In the genomic region with DNA sequence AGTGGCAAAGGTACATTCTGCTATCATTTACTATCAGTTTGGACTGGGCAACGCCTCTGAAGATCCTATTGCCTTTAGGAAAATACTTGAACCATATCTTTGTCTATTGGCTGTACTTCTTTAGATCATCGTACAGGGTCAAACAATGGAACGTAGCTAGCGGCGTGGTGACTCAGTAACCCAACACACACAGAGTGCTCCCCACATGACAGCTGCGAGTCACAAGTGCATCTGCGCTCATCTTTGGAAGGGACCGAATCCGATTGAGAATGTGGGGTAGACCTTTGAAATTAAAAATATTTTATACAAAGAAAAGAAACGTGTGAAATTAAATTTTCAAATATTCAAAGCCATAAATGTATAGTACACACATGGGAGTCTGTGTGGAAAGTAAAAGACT, we compare ENCODE assay signal across 23 mouse cellular contexts. TPM values are rescaled to one million over a fixed set of nuclear protein-coding genes. Genes with fewer than 3 reads are reported as not detected.
DNase-seq lines count a peak whose midpoint lies in the region; ATAC-seq lines count a peak whose summit lies in the region.
"Had no signal": no experiment of that assay in that cellular context is flagged by ENCODE, and none has a peak within 500 bp of the region (broad histone marks: within the 10 kb centered on the region; RNA-seq: fewer than 3 reads in every experiment).

No protein-coding gene starts in this region.

- H3K9ac ChIP-seq in forebrain, embryonic 11.5 days (ENCODE audit: low read length), result no peak overlapping the region
- no peak overlapping the region for H3K9ac ChIP-seq in forebrain, embryonic 13.5 days
- no peak overlapping the region for H3K9ac ChIP-seq in midbrain, embryonic 11.5 days (ENCODE audit: low read length)
- H3K9ac ChIP-seq in midbrain, embryonic 14.5 days (replicated peaks; ENCODE audit: low read length), result no peak overlapping the region
- H3K9ac ChIP-seq: embryonic facial prominence, embryonic 13.5 days; embryonic facial prominence, embryonic 15.5 days had no signal

- ATAC-seq in forebrain, embryonic 11.5 days (replicated peaks; ENCODE audit: low FRiP score), result no peak
- ATAC-seq in forebrain, embryonic 13.5 days, result no peak
- no peak for ATAC-seq in midbrain, embryonic 11.5 days (ENCODE audit: low FRiP score)
- no peak for ATAC-seq in midbrain, embryonic 14.5 days (ENCODE audit: low FRiP score, low TSS enrichment)
- ATAC-seq: forebrain, embryonic 14.5 days; forebrain, embryonic 16.5 days had no signal

- no peaks in the 10 kb centered on the region for H3K4me1 ChIP-seq in forebrain, embryonic 11.5 days (replicated peaks; ENCODE audit: control insufficient read depth, insufficient read depth, low read length)
- H3K4me1 ChIP-seq in forebrain, embryonic 13.5 days, result no peaks in the 10 kb centered on the region; the same call in 1 of the 2 replicates
- no peaks in the 10 kb centered on the region for H3K4me1 ChIP-seq in midbrain, embryonic 11.5 days (ENCODE audit: control insufficient read depth, insufficient read depth, low read length)
- H3K4me1 ChIP-seq in midbrain, embryonic 14.5 days (ENCODE audit: control insufficient read depth, insufficient read depth, low read length), result no peaks in the 10 kb centered on the region
- H3K4me1 ChIP-seq: embryonic facial prominence, embryonic 13.5 days; embryonic facial prominence, embryonic 15.5 days; forebrain, embryonic 10.5 days had no signal

- peak; percentile 20 for DNase-seq in forebrain, embryonic 11.5 days (ENCODE audit: low spot score)
- peak; percentile 70 for DNase-seq in midbrain, embryonic 11.5 days (ENCODE audit: low spot score, missing footprints)
- DNase-seq in midbrain, embryonic 14.5 days, result no peak
- no peak for DNase-seq in kidney, postnatal 36 days
- DNase-seq: adrenal gland, adult 2 months; adrenal gland, postnatal 10 days; adrenal gland, postnatal 25 days; B cell, adult 2 months; cerebellum, adult 11 months; cerebellum, adult 18-20 months; cerebellum, adult 8-10 months; cerebellum, adult 9-11 months; cerebellum, postnatal 14 days; cerebellum, postnatal 36 days; embryo, embryonic 11 days had no signal

- H3K36me3 ChIP-seq in forebrain, embryonic 11.5 days (ENCODE audit: control insufficient read depth, insufficient read depth, low read length), result no peaks in the 10 kb centered on the region
- H3K36me3 ChIP-seq in forebrain, embryonic 13.5 days (ENCODE audit: poor library complexity, severe bottlenecking), result no peaks in the 10 kb centered on the region
- no peaks in the 10 kb centered on the region for H3K36me3 ChIP-seq in midbrain, embryonic 11.5 days (ENCODE audit: control insufficient read depth, insufficient read depth, low read length)
- no peaks in the 10 kb centered on the region for H3K36me3 ChIP-seq in midbrain, embryonic 14.5 days (ENCODE audit: control insufficient read depth, insufficient read depth, low read length)
- H3K36me3 ChIP-seq: embryonic facial prominence, embryonic 13.5 days; embryonic facial prominence, embryonic 15.5 days; forebrain, embryonic 10.5 days had no signal

- H3K27me3 ChIP-seq in forebrain, embryonic 11.5 days (ENCODE audit: control insufficient read depth, insufficient read depth, low read length), result no peaks in the 10 kb centered on the region
- H3K27me3 ChIP-seq in forebrain, embryonic 13.5 days, result 0 out of 2 replicates have a peak, but pooled peaks cover 3% of the 10 kb centered on the region
- no peaks in the 10 kb centered on the region for H3K27me3 ChIP-seq in midbrain, embryonic 11.5 days (ENCODE audit: control insufficient read depth, insufficient read depth, low read length)
- H3K27me3 ChIP-seq in midbrain, embryonic 14.5 days (ENCODE audit: control insufficient read depth, insufficient read depth, low read length), result no peaks in the 10 kb centered on the region
- H3K27me3 ChIP-seq: embryonic facial prominence, embryonic 13.5 days; embryonic facial prominence, embryonic 15.5 days had no signal

- H3K9me3 ChIP-seq in forebrain, embryonic 11.5 days (ENCODE audit: control insufficient read depth, low read length), result no peaks in the 10 kb centered on the region
- H3K9me3 ChIP-seq in forebrain, embryonic 13.5 days (replicated peaks), result no peaks in the 10 kb centered on the region
- H3K9me3 ChIP-seq in midbrain, embryonic 11.5 days (ENCODE audit: control insufficient read depth, low read length), result no peaks in the 10 kb centered on the region
- no peaks in the 10 kb centered on the region for H3K9me3 ChIP-seq in midbrain, embryonic 14.5 days (ENCODE audit: control insufficient read depth, low read length)
- H3K9me3 ChIP-seq: embryonic facial prominence, embryonic 13.5 days; embryonic facial prominence, embryonic 15.5 days; forebrain, embryonic 10.5 days had no signal

- no peak overlapping the region for H3K4me2 ChIP-seq in forebrain, embryonic 11.5 days (ENCODE audit: low read depth, low read length, severe bottlenecking)
- no peak overlapping the region for H3K4me2 ChIP-seq in forebrain, embryonic 13.5 days
- no peak overlapping the region for H3K4me2 ChIP-seq in midbrain, embryonic 11.5 days
- H3K4me2 ChIP-seq in midbrain, embryonic 14.5 days (ENCODE audit: low read length), result no peak overlapping the region
- H3K4me2 ChIP-seq: embryonic facial prominence, embryonic 13.5 days; embryonic facial prominence, embryonic 15.5 days had no signal

- WGBS in forebrain, embryonic 11.5 days, result 81% methylated on average over 10 of the region's 10 CpGs
- 83% methylated on average over 10 of the region's 10 CpGs for WGBS in forebrain, embryonic 13.5 days
- WGBS in midbrain, embryonic 11.5 days, result 79% methylated on average over 10 of the region's 10 CpGs
- WGBS in midbrain, embryonic 14.5 days, result 78% methylated on average over 10 of the region's 10 CpGs

- H3K4me3 ChIP-seq in forebrain, embryonic 11.5 days (ENCODE audit: low read depth, low read length), result no peak overlapping the region
- no peak overlapping the region for H3K4me3 ChIP-seq in forebrain, embryonic 13.5 days
- H3K4me3 ChIP-seq in midbrain, embryonic 11.5 days (ENCODE audit: low read depth, low read length), result no peak overlapping the region
- H3K4me3 ChIP-seq in midbrain, embryonic 14.5 days (replicated peaks; ENCODE audit: low read depth, low read length), result no peak overlapping the region
- H3K4me3 ChIP-seq: embryonic facial prominence, embryonic 13.5 days; embryonic facial prominence, embryonic 15.5 days; erythroblast, embryonic 14.5 days; forebrain, embryonic 10.5 days had no signal

- no peak overlapping the region for H3K27ac ChIP-seq in forebrain, embryonic 11.5 days (ENCODE audit: low read depth, low read length)
- H3K27ac ChIP-seq in forebrain, embryonic 13.5 days, result no peak overlapping the region
- no peak overlapping the region for H3K27ac ChIP-seq in midbrain, embryonic 11.5 days (ENCODE audit: low read depth, low read length)
- H3K27ac ChIP-seq in midbrain, embryonic 14.5 days (replicated peaks; ENCODE audit: low read depth, low read length), result no peak overlapping the region
- H3K27ac ChIP-seq: embryonic facial prominence, embryonic 13.5 days; embryonic facial prominence, embryonic 15.5 days; forebrain, embryonic 10.5 days had no signal

RNA-seq across cellular contexts. Expression of a gene that starts 1.7 kb away (rescaled TPM):
- polyA plus RNA-seq in forebrain, embryonic 11.5 days (2014; fragmentation: Nextera tagmentation; extraction: Ambion mirVana), result not detected in 2 replicates
- 0.10 and 0.24 TPM in 2 replicates for polyA plus RNA-seq in forebrain, embryonic 13.5 days (2015; fragmentation: Nextera tagmentation; extraction: Ambion mirVana)
- polyA plus RNA-seq in midbrain, embryonic 11.5 days (2014; fragmentation: Nextera tagmentation; extraction: Ambion mirVana), result not detected in 2 replicates
- polyA plus RNA-seq in midbrain, embryonic 14.5 days (2014; fragmentation: Nextera tagmentation; extraction: Ambion mirVana), result not detected in 2 replicates
- polyA plus RNA-seq: adrenal gland, adult 2 months; embryonic facial prominence, embryonic 11.5 days; embryonic facial prominence, embryonic 13.5 days; embryonic facial prominence, embryonic 15.5 days; forebrain, embryonic 10.5 days; forebrain, embryonic 16.5 days had no signal

RNA-seq across cellular contexts. Expression of a gene that starts 35.4 kb away (rescaled TPM):
- 13.2 and 14.0 TPM in 2 replicates for polyA plus RNA-seq in forebrain, embryonic 11.5 days (2014; fragmentation: Nextera tagmentation; extraction: Ambion mirVana)
- 6.2 and 6.9 TPM in 2 replicates for polyA plus RNA-seq in forebrain, embryonic 13.5 days (2015; fragmentation: Nextera tagmentation; extraction: Ambion mirVana)
- polyA plus RNA-seq in midbrain, embryonic 11.5 days (2014; fragmentation: Nextera tagmentation; extraction: Ambion mirVana), result 8.7 and 9.1 TPM in 2 replicates
- polyA plus RNA-seq in midbrain, embryonic 14.5 days (2014; fragmentation: Nextera tagmentation; extraction: Ambion mirVana), result 4.3 and 6.1 TPM in 2 replicates

Comparison
In these comparisons a context has a peak if more than half of its experiments do, and no peak if none do; other contexts are left out.
1. DNase-seq: peak in forebrain, embryonic 11.5 days (single experiment) and midbrain, embryonic 11.5 days (single experiment); none in midbrain, embryonic 14.5 days (single experiment) and kidney, postnatal 36 days (0 of 2).